Comparison of ENCODE assay signal across 7 mouse cellular contexts in the genomic region with DNA sequence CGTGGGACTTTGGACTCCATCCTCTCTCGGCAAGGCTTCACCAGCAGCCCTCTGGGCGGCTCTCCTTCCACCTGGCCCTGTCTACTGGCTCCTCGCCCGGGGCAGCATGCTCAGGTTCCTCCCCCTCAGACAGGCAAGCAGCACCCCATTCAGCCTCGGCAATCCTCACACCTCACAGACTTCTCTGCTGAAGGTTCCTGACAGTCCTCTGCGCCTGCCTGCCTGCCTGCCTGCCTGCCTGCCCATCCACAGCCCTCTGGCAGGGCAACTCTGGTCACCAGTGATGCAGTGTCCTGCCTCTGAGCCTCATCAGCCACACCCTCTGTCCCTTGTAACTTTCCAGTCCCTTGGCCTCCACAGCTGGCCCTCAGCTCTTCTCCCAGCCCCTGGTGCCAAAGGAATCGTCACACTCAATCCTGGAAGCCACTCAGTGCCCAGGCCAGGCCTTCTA. TPM values are rescaled to one million over a fixed set of nuclear protein-coding genes. Genes with fewer than 3 reads are reported as not detected.
DNase-seq lines count a peak whose midpoint lies in the region; ATAC-seq and TF ChIP-seq lines count a peak whose summit lies in the region.

No protein-coding gene starts in this region.

- H3K4me2 ChIP-seq in heart, embryonic 12.5 days: no peak overlapping the region
- H3K4me2 ChIP-seq in forebrain, postnatal 0 days (ENCODE audit: low read depth): no peak overlapping the region

- H3K27me3 ChIP-seq in heart, embryonic 12.5 days (replicated peaks): no peaks in the 10 kb centered on the region
- H3K27me3 ChIP-seq in forebrain, postnatal 0 days (ENCODE audit: insufficient read depth, low read length): no peaks in the 10 kb centered on the region

- no peak for TF ChIP-seq CTCF in forebrain, postnatal 0 days (IDR thresholded peaks at IDR 0.05; ENCODE audit: low read depth)

- peak; percentile 57 for DNase-seq in MN1 (ENCODE audit: low spot score)
- peak; percentile 56 for DNase-seq in adrenal gland, postnatal 25 days
- DNase-seq in kidney, postnatal 36 days: peak; percentile 87 to 88
- peak; percentile 67 for DNase-seq in skeletal muscle tissue, adult 2 months (ENCODE audit: low read depth, low spot score)
- no peak for DNase-seq in forebrain, postnatal 0 days

- 55% methylated on average over 8 of the region's 8 CpGs for WGBS in heart, embryonic 12.5 days
- 71% methylated on average over 8 of the region's 8 CpGs for WGBS in forebrain, postnatal 0 days

- no peak overlapping the region for H3K4me3 ChIP-seq in heart, embryonic 12.5 days
- no peak overlapping the region for H3K4me3 ChIP-seq in forebrain, postnatal 0 days (ENCODE audit: low read depth, low read length)

- ATAC-seq in heart, embryonic 12.5 days (ENCODE audit: insufficient number of reproducible peaks, low FRiP score): no peak
- no peak for ATAC-seq in inflammation-experienced regulatory T-cells, adult 6 months
- no peak for ATAC-seq in forebrain, postnatal 0 days

- H3K36me3 ChIP-seq in heart, embryonic 12.5 days: peaks cover 25% of the 10 kb centered on the region
- peaks cover 16% of the 10 kb centered on the region for H3K36me3 ChIP-seq in forebrain, postnatal 0 days (ENCODE audit: insufficient read depth)

- H3K27ac ChIP-seq in heart, embryonic 12.5 days (ENCODE audit: poor library complexity, severe bottlenecking): no peak overlapping the region
- no peak overlapping the region for H3K27ac ChIP-seq in forebrain, postnatal 0 days (ENCODE audit: low read depth, low read length)

- H3K9ac ChIP-seq in heart, embryonic 12.5 days: 0 out of 2 replicates have a peak overlapping the region, but pooled peaks have one; percentile 27
- no peak overlapping the region for H3K9ac ChIP-seq in forebrain, postnatal 0 days

- peaks cover 80% of the 10 kb centered on the region for H3K4me1 ChIP-seq in heart, embryonic 12.5 days (replicated peaks)
- H3K4me1 ChIP-seq in forebrain, postnatal 0 days (ENCODE audit: insufficient read depth): 0 out of 2 replicates have a peak, but pooled peaks cover 4% of the 10 kb centered on the region

- no peaks in the 10 kb centered on the region for H3K9me3 ChIP-seq in heart, embryonic 12.5 days (replicated peaks)
- H3K9me3 ChIP-seq in forebrain, postnatal 0 days (ENCODE audit: low read length): no peaks in the 10 kb centered on the region

RNA-seq across cellular contexts. Expression of a gene that starts 39.8 kb away (rescaled TPM):
- total RNA-seq in adrenal gland, postnatal 25 days (2021): 110 and 127 TPM in 2 replicates
- polyA plus RNA-seq in heart, embryonic 12.5 days (2016; fragmentation: Nextera tagmentation; extraction: Ambion mirVana): 52.9 and 55.6 TPM in 2 replicates
- 10 to 100 TPM; 54.0 to 65.8 (median 54.6) TPM for polyA plus RNA-seq in inflammation-experienced regulatory T-cells, adult 6 months (2017; shearing (Covaris generic))
- total RNA-seq in forebrain, postnatal 0 days (2014; rRNA removed): 27.5 and 34.0 TPM in 2 replicates
- polyA plus RNA-seq in forebrain, postnatal 0 days (2015; fragmentation: Nextera tagmentation; extraction: Ambion mirVana): 13.2 and 15.3 TPM in 2 replicates
